Mouse (Mus musculus): ENCODE results near the gene Tmem164.

Tmem164 gene

DNA sequence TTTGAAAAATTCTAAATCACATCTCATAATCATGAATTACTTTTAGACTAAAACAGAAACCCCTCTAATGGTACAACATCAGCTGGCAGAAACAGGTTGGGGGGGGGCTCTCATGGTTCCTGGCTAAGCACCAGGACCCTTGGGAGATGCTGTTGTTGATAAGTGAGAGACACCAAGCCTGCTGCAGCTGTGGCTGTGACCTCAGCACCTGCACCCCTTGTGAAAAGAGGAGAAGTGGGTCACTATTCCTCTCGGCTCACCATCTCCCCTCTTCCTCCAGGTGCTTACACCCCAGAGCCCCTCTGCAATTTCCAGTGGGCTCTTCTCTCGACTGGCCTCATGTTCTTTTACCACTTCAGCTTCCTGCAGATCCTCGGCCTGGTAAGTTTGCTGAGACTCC, 151.0 kb downstream of the Tmem164 start:
- DNase-seq: no peak

DNA sequence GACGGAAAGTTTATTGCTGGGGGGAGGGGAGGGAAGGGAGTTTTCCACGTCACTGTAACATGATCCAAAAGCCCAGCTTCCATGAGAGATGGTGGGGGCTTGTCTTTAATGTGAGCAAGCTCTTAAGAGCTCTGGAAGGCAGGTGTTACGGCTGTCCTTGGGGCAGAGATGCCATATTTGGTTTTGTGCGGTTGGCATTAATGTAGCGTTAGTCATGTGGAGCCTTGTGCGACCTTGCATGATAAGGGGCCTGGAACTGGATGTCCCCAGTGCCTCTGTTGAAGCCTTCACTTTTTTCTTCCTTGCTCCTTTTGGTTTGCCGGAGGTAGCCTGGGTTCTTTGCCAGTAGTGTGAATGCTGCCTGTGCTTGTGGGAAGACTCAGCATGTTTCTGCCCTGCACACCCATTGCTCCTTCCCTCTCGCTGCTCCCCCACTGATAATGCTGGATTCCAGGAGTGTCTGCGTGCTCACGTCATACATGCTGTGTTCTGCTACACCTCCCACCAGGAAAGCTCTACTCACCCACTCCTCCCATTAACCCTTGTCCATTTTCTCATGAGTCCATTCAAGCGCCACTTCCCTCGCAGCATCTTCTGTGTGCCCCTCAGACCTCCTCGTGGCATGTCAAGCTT, 152.1 kb downstream of the Tmem164 start:
- DNase-seq: no peak

GRCm38 (mm10) chrX:142834807-142835206, 153.6 kb downstream of the Tmem164 start:
- DNase-seq: no peak

- no peak for DNase-seq
Observed at GRCm38 (mm10) chrX:142836399-142836798, 155.2 kb downstream of the Tmem164 start.

GRCm38 (mm10) chrX:142837316-142837715, 156.1 kb downstream of the Tmem164 start:
- no peak for DNase-seq

DNA sequence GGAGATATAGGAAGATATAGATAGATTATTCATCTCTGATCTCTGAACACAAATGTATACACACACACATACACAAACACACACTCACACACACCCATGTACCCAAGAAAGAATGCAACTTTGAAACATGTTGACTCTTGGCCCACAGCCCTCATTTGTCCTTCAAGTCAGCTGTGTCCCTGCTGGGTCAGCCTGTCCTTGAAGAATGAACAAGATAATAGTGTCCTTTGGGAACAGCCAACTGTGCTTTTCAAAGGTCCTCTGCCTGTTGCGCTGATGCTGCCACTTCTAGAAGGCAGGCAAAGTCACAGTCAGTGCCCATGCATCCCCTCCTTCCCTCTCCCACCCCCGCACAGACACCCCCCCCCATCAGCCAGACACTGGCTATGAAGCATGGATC, 157.6 kb downstream of the Tmem164 start:
- DNase-seq: no peak

DNA sequence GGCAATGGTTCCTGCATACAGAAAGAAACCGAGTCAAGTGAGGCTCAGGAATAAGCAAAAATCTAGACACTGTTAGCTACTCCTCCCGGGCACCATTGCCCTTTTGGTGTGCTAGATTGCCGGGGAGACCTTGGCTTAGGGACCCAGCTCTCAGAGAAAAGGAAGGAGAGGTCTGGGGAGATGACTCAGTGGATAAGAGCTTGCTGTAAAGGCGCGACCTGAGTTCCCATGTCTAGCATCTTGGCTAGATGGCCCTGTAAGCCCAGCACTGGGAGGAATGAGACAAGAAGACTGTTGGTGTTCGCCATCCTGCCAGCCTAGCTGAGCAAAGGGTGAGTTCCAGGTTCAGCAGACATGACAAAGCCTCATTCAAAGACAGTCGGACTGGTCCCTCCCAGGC, 158.2 kb downstream of the Tmem164 start:
- no peak for DNase-seq

DNA sequence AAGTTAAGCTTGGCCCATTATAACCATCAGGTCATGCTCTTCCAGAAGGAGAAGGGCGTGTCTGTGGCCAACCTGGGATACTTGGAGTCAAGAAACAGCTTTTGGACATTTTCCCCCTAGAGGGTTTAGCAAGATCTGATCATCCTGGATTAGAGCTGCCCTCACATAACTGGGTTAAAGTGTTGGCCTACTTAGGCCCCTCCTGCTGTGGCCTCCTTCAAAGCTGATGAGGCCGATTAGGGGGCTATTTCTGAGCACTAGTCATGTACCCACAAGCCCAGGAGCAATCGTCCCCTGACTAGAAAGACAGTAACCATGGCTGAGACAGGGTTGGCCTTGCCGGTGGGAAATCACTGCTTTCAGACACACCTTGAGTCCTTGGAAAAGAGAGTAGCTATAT, 160.7 kb downstream of the Tmem164 start:
- no peak for DNase-seq

DNA sequence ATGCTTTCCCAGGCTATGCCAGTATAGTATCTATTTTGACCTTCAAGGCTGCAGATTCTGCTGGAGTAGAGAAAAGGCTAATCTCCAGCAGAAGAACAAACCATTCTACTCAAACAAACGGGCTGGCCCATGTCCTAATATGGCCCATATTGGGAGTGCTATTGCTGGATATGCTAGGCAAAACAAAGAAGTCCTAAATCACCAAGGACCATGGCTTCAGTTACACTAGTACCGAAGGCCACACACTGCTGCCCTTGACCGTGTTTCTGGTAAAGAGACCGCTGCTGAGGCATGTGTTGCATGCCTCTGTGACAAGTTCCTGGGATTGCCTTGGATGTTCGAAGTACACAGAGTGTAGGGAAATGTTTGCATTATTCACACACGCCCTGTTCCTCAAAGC, 165.1 kb downstream of the Tmem164 start:
- no peak for DNase-seq

GRCm38 (mm10) chrX:142848032-142848431, 166.8 kb downstream of the Tmem164 start:
- no peak for DNase-seq

GRCm38 (mm10) chrX:142869844-142870243, 188.6 kb downstream of the Tmem164 start:
- no peak for DNase-seq

GRCm38 (mm10) chrX:142882255-142882654, 201.0 kb downstream of the Tmem164 start:
- no peak for DNase-seq

- DNase-seq: no peak
Observed at GRCm38 (mm10) chrX:142883593-142883992, 202.4 kb downstream of the Tmem164 start.

DNA sequence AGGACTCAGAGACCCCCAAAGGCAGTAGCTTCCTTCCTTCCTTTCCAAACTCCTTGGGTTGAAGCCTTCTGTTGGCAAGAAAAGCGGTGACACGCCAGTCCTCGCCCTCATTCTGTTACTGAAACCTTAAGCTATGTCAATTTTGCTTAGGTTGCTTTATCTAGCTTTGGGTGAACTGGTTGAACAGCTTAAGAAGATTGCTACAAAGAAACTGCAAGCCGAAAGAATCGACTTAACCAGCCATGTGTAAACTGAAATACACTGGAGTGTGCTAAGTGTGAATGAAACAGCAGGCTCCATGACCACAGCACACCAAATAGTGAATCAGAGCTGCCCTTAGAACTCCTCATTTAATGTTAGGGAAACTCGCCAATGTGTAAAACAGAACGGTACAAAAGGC, 204.8 kb downstream of the Tmem164 start:
- DNase-seq: no peak

Measured in layer of hippocampus, adult 9-11 months (tissue).